Mouse (Mus musculus): ENCODE results near the gene Gm21970. TPM values are rescaled to one million over a fixed set of nuclear protein-coding genes. Genes with fewer than 3 reads are reported as not detected.

The Gm21970 gene
- polyA plus RNA-seq, 1 experiment from 2014 or later, result not detected

GRCm38 (mm10) chr16:91463400-91463799, 71.9 kb downstream of the Gm21970 start:
- Histone ChIP-seq H3K4me1 (replicated peaks; ENCODE audit: control insufficient read depth, insufficient read depth, low read length) (peaks cover 32% of the 10 kb centered on the region), H3K4me2 (peak overlapping the region; percentile 98), H3K27me3 (replicated peaks; ENCODE audit: control insufficient read depth, insufficient read depth, low read length) (no peaks in the 10 kb centered on the region), H3K27ac (ENCODE audit: low read depth, low read length) (0 out of 2 replicates have a peak overlapping the region, but pooled peaks have one; percentile 59), H3K9me3 (ENCODE audit: control insufficient read depth, low read length) (no peaks in the 10 kb centered on the region), H3K36me3 (ENCODE audit: control insufficient read depth, insufficient read depth, low read length) (no peaks in the 10 kb centered on the region), H3K9ac (ENCODE audit: low read depth, low read length) (no peak overlapping the region), H3K4me3 (ENCODE audit: low read depth, low read length) (peak overlapping the region; percentile 67; the same call in 1 of the 2 replicates)
- DNase-seq (ENCODE audit: low spot score) (no peak), ATAC-seq (replicated peaks; ENCODE audit: low FRiP score) (no peak)
- WGBS, result 70% methylated on average over 2 of the region's 2 CpGs

DNA sequence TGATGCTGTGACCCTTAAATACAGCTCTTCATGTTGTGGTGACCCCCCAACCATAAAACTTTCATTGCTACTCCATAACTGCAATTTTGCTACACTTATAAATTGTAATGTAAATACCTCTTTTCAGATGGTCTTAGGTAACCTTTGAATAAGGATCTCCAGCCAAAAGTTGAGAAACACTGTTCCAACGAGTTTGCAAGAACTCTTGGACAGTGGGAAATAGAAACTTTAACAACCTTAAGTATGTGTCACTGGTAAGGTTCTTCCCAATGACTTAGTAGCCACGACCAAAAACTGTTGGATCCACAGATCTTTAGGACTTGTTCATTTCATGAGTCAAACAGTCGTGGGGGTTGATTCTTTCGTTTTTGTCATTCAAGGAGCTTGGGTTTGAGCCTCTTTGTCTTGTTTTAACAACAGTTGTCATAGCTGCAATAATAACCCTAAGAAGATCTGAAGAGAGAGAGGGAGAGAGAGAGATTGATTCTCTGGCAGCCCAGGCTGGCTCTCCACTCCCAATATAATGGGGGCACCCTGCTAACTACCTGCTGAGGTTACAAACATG, 72.4 kb downstream of the Gm21970 start:
- Histone ChIP-seq H3K4me3 (ENCODE audit: low read depth, low read length) (peak overlapping the region; percentile 67), H3K27ac (ENCODE audit: low read depth, low read length) (peak overlapping the region; percentile 59), H3K36me3 (ENCODE audit: control insufficient read depth, insufficient read depth, low read length) (no peaks in the 10 kb centered on the region), H3K9ac (ENCODE audit: low read depth, low read length) (peak overlapping the region; percentile 86), H3K9me3 (ENCODE audit: control insufficient read depth, low read length) (no peaks in the 10 kb centered on the region), H3K27me3 (replicated peaks; ENCODE audit: control insufficient read depth, insufficient read depth, low read length) (no peaks in the 10 kb centered on the region), H3K4me2 (peak overlapping the region; percentile 98), H3K4me1 (replicated peaks; ENCODE audit: control insufficient read depth, insufficient read depth, low read length) (peaks cover 31% of the 10 kb centered on the region)
- ATAC-seq (replicated peaks; ENCODE audit: low FRiP score) (no peak), DNase-seq (ENCODE audit: low spot score) (no peak)
- 77% methylated on average over 4 of the region's 4 CpGs for WGBS

GRCm38 (mm10) chr16:91464594-91465504, 73.3 kb downstream of the Gm21970 start:
- Histone ChIP-seq H3K27me3 (replicated peaks; ENCODE audit: control insufficient read depth, insufficient read depth, low read length) (no peaks in the 10 kb centered on the region), H3K36me3 (ENCODE audit: control insufficient read depth, insufficient read depth, low read length) (no peaks in the 10 kb centered on the region), H3K4me2 (peak overlapping the region; percentile 98), H3K27ac (ENCODE audit: low read depth, low read length) (peak overlapping the region; percentile 69), H3K9me3 (ENCODE audit: control insufficient read depth, low read length) (no peaks in the 10 kb centered on the region), H3K9ac (ENCODE audit: low read depth, low read length) (peak overlapping the region; percentile 86), H3K4me1 (replicated peaks; ENCODE audit: control insufficient read depth, insufficient read depth, low read length) (peaks cover 29% of the 10 kb centered on the region), H3K4me3 (ENCODE audit: low read depth, low read length) (peak overlapping the region; percentile 67)
- DNase-seq (ENCODE audit: low spot score), result peak; percentile 98
- WGBS, result 2% methylated on average over 44 of the region's 44 CpGs
- peak; percentile 97 for ATAC-seq (replicated peaks; ENCODE audit: low FRiP score)

DNA sequence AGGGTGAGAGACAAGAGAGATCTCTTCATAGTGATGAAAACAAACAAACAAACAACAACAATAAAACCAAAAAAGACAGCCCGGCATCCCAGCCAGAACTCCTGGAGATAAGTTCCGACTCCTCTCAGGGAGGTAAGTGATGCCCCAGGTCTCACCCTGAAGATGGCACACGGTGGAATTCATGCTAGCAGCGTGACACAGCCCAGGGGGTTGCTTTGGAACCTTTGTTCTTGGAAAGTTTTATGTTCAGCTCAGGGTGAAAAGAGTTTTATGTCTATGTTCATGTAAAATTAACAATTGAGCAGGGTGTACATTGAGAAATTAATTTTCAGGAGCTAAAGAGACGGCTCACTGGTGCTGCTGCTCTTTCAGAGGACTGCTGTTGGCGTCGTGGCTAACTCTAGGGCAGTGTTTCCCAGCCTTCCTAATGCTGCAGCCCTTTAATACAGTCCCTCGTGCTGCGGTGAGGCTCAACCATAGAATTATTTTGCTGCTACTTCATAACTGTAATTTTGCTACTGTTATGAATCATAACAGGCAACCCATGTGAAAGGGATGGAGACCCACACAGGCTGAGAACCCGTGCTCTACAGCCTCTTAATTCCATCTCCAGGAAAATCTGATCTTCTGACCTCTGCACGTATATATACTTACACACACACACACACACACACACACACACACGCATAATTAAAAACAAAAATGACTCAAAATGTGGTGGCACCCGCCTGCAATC, 74.2 kb downstream of the Gm21970 start:
- 58% methylated on average over 13 of the region's 13 CpGs for WGBS
- H3K4me3 ChIP-seq (ENCODE audit: low read depth, low read length), result peak overlapping the region; percentile 67
- no peaks in the 10 kb centered on the region for H3K36me3 ChIP-seq (ENCODE audit: control insufficient read depth, insufficient read depth, low read length)
- no peaks in the 10 kb centered on the region for H3K9me3 ChIP-seq (ENCODE audit: control insufficient read depth, low read length)
- DNase-seq (ENCODE audit: low spot score) (no peak), ATAC-seq (replicated peaks; ENCODE audit: low FRiP score) (no peak)
- no peaks in the 10 kb centered on the region for H3K27me3 ChIP-seq (replicated peaks; ENCODE audit: control insufficient read depth, insufficient read depth, low read length)
- H3K9ac ChIP-seq (ENCODE audit: low read depth, low read length), result peak overlapping the region; percentile 79
- no peak overlapping the region; the same call in 1 of the 2 replicates for H3K27ac ChIP-seq (ENCODE audit: low read depth, low read length)
- peak overlapping the region; percentile 98 for H3K4me2 ChIP-seq
- peaks cover 29% of the 10 kb centered on the region for H3K4me1 ChIP-seq (replicated peaks; ENCODE audit: control insufficient read depth, insufficient read depth, low read length)

GRCm38 (mm10) chr16:91466566-91466965, 75.0 kb downstream of the Gm21970 start:
- Histone ChIP-seq H3K27me3 (replicated peaks; ENCODE audit: control insufficient read depth, insufficient read depth, low read length) (no peaks in the 10 kb centered on the region), H3K9me3 (ENCODE audit: control insufficient read depth, low read length) (no peaks in the 10 kb centered on the region), H3K4me1 (replicated peaks; ENCODE audit: control insufficient read depth, insufficient read depth, low read length) (peaks cover 29% of the 10 kb centered on the region), H3K4me2 (peak overlapping the region; percentile 98), H3K9ac (ENCODE audit: low read depth, low read length) (no peak overlapping the region), H3K36me3 (ENCODE audit: control insufficient read depth, insufficient read depth, low read length) (no peaks in the 10 kb centered on the region), H3K4me3 (ENCODE audit: low read depth, low read length) (peak overlapping the region; percentile 67; the same call in 1 of the 2 replicates), H3K27ac (ENCODE audit: low read depth, low read length) (no peak overlapping the region)
- WGBS, result 74% methylated on average over 6 of the region's 6 CpGs
- no peak for ATAC-seq (replicated peaks; ENCODE audit: low FRiP score)
- no peak for DNase-seq (ENCODE audit: low spot score)

Other genes starting within 250 kb of the Gm21970 start
- not detected in 2 replicates for gene Olig2, start 166.3 kb upstream of the Gm21970 start, polyA plus RNA-seq (2014; fragmentation: Nextera tagmentation; extraction: Ambion mirVana)
- gene Olig1, start 121.9 kb upstream of the Gm21970 start, polyA plus RNA-seq (2014; fragmentation: Nextera tagmentation; extraction: Ambion mirVana), result not detected in 2 replicates
- gene Ifnar2, start 18.9 kb upstream of the Gm21970 start, polyA plus RNA-seq (2014; fragmentation: Nextera tagmentation; extraction: Ambion mirVana), result 66.7 and 70.9 TPM in 2 replicates
- gene Il10rb, start 14.4 kb downstream of the Gm21970 start, polyA plus RNA-seq (2014; fragmentation: Nextera tagmentation; extraction: Ambion mirVana), result 29.8 and 32.9 TPM in 2 replicates
- gene Ifnar1, start 93.5 kb downstream of the Gm21970 start, polyA plus RNA-seq (2014; fragmentation: Nextera tagmentation; extraction: Ambion mirVana), result 32.6 and 35.5 TPM in 2 replicates
- 26.2 and 28.7 TPM in 2 replicates for gene Ifngr2, start 155.4 kb downstream of the Gm21970 start, polyA plus RNA-seq (2014; fragmentation: Nextera tagmentation; extraction: Ambion mirVana)
- gene Tmem50b, start 206.1 kb downstream of the Gm21970 start, polyA plus RNA-seq (2014; fragmentation: Nextera tagmentation; extraction: Ambion mirVana), result 13.3 and 14.0 TPM in 2 replicates
- gene Dnajc28, start 227.3 kb downstream of the Gm21970 start, polyA plus RNA-seq (2014; fragmentation: Nextera tagmentation; extraction: Ambion mirVana), result 2.2 and 3.0 TPM in 2 replicates

Data from liver, embryonic 11.5 days (tissue).